Mouse (Mus musculus) cerebellum, adult 11-12 months (tissue): ENCODE data around the gene Dscaml1.
A peak's percentile ranks its signal among the peaks of the same experiment; 100 is the strongest.
"Not testable (repeated sequence)": the region's sequence is repeated elsewhere in the genome, so short reads cannot be mapped to it uniquely, and the experiment has no call there.

Experiments used
- DNase-seq: peaks from one replicate; pipeline ENCODE4 v3.0.0; 2022

Dscaml1 gene

DNA sequence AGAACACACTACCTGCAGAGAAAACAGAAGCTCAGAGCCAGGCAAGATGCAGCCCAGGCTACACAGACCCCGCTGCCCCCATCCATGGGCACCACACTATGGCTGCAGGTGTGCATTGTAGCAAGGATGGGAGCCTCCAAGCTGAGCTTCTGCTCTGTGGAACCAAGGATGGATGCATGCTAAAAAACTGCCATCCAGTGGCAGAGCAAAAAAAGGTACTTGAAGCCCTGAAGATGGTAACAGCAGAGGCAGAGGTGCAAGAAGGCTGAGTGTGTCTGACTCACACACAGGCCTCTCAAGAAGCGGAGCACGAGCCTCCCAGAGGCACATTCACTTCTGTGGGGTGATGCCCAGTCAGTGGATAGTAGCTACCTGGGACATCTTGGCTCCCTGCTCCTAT is 276.8 kb downstream of the Dscaml1 start:
- no peak for DNase-seq

DNA sequence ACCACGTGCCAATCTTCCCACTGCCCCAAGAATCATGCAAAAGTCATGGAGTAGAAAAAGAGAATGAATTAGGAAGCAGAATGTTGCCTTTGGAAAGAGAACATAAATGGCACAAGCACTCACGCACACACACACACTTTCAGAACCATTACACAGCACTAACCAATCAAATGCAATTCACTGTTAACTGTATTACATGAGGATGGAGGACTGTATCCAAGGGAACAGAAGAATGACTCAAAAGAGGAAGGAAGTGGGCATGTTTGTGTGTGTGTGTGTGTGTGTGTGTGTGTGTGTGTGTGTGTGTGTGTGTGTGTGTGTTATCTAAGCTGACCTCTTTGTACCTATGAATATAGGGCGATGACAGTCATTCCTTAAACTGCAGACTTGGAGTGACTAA is 278.0 kb downstream of the Dscaml1 start:
- no peak for DNase-seq

- no peak for DNase-seq
Measured at GRCm38 (mm10) chr9:45710300-45710699, 283.9 kb downstream of the Dscaml1 start.

- DNase-seq = no peak
Measured at GRCm38 (mm10) chr9:45715387-45715786, 289.0 kb downstream of the Dscaml1 start.

DNA sequence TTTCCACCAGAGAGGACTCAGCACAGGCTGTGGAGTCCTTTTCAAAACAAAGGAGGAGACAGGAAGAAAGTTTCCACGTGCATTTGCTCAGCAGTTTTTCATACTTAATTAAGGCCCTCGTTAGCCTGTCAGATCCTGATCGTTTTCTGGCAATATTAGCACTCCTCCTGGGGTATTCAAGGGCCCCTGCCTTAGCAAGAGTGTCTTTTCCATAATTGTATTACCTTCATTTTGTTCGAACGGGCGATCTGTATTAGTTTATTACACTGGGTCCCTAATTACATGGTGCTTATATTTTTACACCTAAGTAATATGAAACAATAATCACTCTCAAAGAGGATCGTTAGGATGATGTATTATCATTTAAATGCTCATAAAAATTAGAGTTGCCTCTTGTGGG is 293.6 kb downstream of the Dscaml1 start:
- no peak for DNase-seq

DNA sequence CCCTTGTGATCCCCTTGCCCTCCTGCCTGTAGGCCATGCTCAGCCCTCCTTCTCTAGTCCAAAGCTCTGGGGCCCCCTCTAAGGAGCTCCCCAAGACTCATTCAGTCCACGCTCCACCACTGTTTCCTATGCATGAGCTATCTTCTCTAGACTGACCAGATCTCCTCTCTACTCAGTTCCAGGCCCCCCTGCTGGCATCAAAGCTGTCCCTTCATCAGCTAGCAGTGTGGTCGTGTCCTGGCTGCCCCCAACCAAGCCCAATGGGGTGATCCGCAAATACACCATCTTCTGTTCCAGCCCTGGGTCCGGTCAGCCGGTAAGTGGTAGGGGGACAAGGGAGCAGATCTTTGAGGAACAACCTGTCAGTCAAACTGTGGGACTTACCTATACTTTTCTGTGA is 305.4 kb downstream of the Dscaml1 start:
- DNase-seq = peak; percentile 54

DNA sequence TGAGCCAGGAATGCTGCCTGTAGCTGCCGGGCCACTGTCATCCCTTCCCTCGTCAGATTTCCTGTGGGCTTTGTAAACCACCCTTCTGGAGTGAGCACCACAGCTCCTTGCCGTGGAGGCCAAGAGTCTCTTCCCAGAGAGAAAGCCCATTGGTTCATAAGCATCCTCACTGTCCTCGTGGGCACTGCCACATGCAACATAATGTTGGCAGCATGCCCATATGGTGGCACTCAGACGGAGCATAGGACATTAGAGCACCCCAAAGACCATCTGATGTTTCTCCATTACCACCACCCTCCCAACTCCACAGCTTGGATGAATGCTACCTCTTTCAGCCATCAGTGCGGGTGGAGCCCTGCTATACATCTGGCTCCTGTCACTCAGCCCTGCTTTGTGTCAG is 306.8 kb downstream of the Dscaml1 start:
- DNase-seq = no peak

GRCm38 (mm10) chr9:45739001-45739701 is 312.7 kb downstream of the Dscaml1 start:
- DNase-seq = peak; percentile 59

DNA sequence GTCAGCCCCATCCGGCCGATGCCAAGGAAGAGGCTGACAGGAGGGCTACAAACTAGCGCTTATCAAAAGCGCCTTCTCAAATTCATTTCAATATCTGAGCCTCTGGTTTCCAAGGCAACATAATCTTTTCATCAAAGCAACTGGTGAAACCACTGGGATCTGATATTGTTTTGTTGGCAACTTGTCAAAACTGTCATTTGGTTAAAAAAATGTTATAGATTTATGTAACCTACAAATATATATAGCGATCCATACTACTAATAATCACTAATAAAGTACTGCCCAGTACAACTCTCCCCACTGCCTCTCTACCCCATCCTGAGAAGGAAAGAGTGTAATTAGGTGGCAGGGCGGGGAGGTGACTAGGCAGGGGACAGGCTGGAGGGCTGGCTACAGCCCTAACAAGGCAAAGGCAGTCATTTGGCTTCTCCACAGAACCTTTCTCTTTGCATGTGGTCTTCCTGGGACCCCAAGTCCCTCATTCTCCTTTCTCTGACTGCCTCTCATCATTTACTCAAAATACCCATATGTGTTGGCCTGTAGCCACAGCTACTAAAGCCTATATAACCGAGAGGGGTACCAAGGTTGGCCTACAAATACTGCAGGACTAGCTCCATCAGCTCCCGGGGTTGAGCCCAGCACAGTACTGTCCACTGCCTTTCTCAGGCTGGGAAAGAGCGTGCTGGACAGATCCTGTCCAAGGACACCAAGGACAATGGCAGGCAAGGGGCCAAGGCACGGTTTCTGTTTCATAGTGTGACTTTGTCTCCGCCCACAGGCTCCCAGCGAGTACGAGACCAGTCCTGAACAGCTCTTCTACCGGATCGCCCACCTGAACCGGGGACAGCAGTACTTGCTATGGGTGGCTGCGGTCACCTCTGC is 313.5 kb downstream of the Dscaml1 start:
- peak; percentile 46 for DNase-seq

DNA sequence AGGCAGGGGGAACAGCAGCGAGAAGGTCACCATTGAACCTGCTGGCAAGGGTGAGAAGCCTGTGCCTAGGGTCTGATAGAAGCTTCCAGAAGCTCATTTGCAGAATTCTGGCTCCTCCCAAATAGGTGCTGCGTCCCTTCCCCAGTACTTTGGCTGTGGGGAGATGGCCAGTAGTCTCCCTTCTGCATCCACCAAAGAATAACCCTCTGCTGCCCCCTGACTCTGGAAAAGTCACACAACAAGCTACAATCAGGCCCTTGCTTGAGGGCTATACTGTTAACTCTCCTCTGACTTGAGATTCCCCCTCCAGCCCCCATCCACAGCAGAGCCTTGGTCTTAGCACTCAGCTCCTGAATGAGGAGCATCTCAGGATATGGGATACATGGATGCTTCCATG is 314.2 kb downstream of the Dscaml1 start:
- DNase-seq = no peak

- no peak for DNase-seq
Measured at GRCm38 (mm10) chr9:45745451-45745850, 319.0 kb downstream of the Dscaml1 start.

DNA sequence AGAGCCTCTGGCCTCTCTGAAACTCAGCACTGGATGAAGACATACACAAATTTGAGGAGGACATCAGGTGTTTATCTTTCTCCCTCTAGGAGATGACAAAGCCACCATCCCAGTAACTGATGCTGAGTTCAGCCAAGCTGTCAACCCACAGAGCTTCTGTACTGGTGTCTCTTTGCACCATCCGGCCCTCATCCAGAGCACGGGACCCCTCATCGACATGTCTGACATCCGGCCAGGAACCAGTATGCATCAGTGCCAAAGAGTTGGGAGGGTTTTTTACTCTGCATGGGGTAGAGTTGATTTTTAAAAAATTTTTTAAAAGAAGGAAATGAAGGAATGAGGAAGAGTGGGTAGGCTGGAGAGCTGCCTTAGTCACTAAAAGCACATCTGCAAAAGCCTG is 323.5 kb downstream of the Dscaml1 start:
- DNase-seq = no peak

- peak; percentile 68 for DNase-seq
Measured at GRCm38 (mm10) chr9:45754452-45755091, 328.1 kb downstream of the Dscaml1 start.

DNA sequence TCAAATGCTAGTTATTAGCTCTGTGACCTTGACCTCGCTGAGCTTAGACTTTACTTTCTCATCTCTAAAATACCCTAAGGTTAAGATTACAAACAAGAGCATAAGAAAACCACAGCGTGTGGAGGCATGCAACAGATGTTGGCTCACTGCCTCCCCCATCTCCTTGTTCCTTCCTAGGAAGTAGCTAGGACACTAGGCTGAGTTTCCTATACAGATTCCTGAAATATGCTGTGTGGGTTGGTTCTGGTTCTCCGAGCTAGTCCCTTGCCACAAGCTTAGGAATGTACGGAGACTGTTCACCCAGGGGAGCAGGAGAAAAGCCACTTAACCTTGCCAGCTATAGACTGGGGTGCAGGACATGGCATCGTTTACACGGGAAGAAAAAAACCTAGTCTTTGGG is 339.8 kb downstream of the Dscaml1 start:
- no peak for DNase-seq

DNA sequence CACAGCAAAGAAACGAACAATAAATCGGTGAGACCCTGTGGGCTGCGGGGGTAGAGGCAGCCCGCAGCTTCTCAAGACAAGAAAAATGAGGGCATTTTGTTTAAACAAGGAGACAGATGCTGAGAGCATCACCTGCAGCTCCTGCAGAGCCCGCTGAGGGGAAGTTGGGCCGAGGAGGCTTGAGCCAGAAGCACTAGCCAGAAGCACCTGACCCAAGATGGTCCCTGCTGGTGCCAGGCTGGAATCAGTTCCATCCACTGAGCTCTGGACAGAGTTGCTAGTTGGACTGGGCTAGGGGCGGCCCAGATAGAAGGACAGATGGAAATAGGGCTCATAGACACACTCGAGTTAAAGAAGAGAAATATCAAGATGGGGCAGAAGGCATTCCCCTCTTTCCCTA is 340.7 kb downstream of the Dscaml1 start:
- DNase-seq = no peak

GRCm38 (mm10) chr9:45768421-45768820 is 342.0 kb downstream of the Dscaml1 start:
- no peak for DNase-seq

GRCm38 (mm10) chr9:45769596-45769995 is 343.2 kb downstream of the Dscaml1 start:
- no peak for DNase-seq

DNA sequence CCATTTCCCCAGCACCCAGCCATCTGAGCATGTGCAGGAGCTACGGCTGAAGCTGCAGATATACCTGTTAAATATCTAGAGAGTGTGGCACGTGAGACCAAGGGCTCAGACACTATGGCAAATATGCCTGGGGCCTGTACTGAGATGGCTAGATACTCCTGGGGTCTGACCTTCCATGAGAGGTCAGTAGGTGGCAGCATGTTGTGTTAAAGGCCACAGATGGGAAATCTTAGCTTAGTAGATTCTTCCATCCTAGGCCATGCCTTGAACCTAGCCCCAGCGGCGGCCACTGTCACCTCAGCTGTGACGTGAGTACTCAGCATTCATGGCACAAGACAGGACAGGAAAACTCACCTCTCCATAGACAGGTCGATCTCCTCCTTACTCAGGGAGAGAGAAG is 347.7 kb downstream of the Dscaml1 start:
- no peak for DNase-seq

DNA sequence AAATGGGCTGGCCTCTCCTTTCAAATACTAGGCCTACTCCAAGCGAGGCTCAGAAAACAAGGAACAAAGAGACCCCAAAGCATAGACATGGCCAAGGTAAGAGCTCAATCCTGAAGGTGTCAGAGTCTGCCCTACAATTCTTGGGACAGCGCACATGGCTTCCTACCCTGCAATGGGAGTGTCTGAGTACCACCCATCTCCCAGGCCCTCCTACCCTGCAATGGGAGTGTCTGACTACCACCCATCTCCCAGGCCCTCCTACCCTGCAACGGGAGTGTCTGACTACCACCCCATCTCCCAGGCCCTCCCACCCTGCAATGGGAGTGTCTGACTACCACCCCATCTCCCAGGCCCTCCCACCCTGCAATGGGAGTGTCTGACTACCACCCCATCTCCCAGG is 349.7 kb downstream of the Dscaml1 start:
- not testable (repeated sequence) for DNase-seq

DNA sequence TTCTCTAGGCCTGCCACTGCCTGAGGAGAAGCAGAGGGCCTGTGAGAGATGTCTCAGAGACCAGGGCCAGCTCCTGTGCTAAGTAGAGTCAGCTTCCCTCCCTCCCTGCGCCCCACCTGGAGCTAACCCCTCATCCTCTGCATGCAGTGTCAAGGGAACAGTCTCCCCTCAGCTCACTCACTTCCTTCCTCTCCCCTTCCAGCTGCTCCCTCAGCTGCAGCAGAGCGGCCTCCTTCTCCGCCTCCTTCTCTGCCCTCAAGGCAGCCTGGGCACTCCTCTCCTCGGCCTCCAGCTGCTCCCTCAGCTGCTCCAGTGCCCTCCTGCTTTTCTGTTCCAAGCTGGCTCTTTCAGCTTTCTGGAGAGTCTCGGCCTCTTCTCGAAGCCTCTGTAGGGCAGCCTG is 352.8 kb downstream of the Dscaml1 start:
- DNase-seq = no peak

GRCm38 (mm10) chr9:45783249-45784069 is 357.0 kb downstream of the Dscaml1 start:
- no peak for DNase-seq

DNA sequence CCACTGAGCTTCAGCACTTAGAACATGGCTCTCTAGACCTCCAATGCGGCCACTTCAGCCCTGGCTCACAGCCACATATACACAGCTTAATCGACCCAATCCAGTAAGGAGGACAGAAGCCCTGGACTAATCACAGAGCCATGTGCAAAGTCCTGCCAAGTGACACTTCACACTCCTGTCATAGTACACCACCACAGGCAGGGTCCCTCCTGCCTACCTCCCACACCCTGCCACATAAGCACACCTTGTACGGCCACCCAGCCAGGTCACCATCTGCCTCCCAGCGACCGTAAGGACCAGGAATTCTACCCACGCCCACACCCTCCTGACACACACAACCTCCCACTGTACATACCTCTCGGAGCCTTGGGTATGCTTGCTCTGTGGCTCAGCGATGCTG is 360.6 kb downstream of the Dscaml1 start:
- DNase-seq = peak; percentile 46

- DNase-seq = no peak
Measured at GRCm38 (mm10) chr9:45787547-45787946, 361.1 kb downstream of the Dscaml1 start.
